Mouse (Mus musculus) CH12.LX (cell line): Measurements from ENCODE around the gene Nsun7.

Experiments
- PAX5 ChIP-seq: IDR thresholded peaks from 2 replicates; pipeline ENCODE4 v1.6.1; 2012; ENCODE audit warnings: low read length, inconsistent platforms, mixed read lengths
- POLR2A ChIP-seq: IDR thresholded peaks from 2 replicates; pipeline ENCODE4 v1.6.1; 2011; ENCODE audit warnings: low read depth, mild to moderate bottlenecking, improper control_type of control experiment, low read length
- RAD21 ChIP-seq: IDR thresholded peaks from 2 replicates; pipeline ENCODE4 v1.6.1; 2011; ENCODE audit warnings: low read depth, mild to moderate bottlenecking, low read length, improper control_type of control experiment, moderate library complexity

- TF ChIP-seq PAX5 (no peak), RAD21 (no peak), POLR2A (no peak)
These were observed 63.9 kb downstream of the Nsun7 start for GRCm38 (mm10) chr5:66323603-66324002.
